Mouse (Mus musculus) right cerebral cortex, postnatal 25 days (tissue): Measurements from ENCODE around the gene Slc12a7.
A peak's percentile ranks its signal among the peaks of the same experiment; 100 is the strongest.

Experiments
- DNase-seq: peaks from one replicate; pipeline ENCODE4 v3.0.0; 2022

The Slc12a7 gene

GRCm38 (mm10) chr13:73764256-73764775 lies 31.4 kb downstream of the Slc12a7 start:
- DNase-seq, result no peak

- DNase-seq, result no peak
Observed at GRCm38 (mm10) chr13:73765393-73765792, 32.5 kb downstream of the Slc12a7 start.

- DNase-seq, result no peak
Observed at GRCm38 (mm10) chr13:73767224-73767623, 34.3 kb downstream of the Slc12a7 start.

GRCm38 (mm10) chr13:73767754-73768153 lies 34.9 kb downstream of the Slc12a7 start:
- no peak for DNase-seq

- no peak for DNase-seq
Observed at GRCm38 (mm10) chr13:73768311-73768710, 35.4 kb downstream of the Slc12a7 start.

- DNase-seq, result no peak
Observed at GRCm38 (mm10) chr13:73769916-73770682, 37.2 kb downstream of the Slc12a7 start.

GRCm38 (mm10) chr13:73771131-73771530 lies 38.2 kb downstream of the Slc12a7 start:
- no peak for DNase-seq

- no peak for DNase-seq
Observed at GRCm38 (mm10) chr13:73772655-73773054, 39.8 kb downstream of the Slc12a7 start.

GRCm38 (mm10) chr13:73773519-73774205 lies 40.8 kb downstream of the Slc12a7 start:
- DNase-seq, result no peak

- DNase-seq, result no peak
Observed at GRCm38 (mm10) chr13:73775786-73776185, 42.9 kb downstream of the Slc12a7 start.

- no peak for DNase-seq
Observed at GRCm38 (mm10) chr13:73777578-73777977, 44.7 kb downstream of the Slc12a7 start.

- no peak for DNase-seq
Observed at GRCm38 (mm10) chr13:73782486-73782885, 49.6 kb downstream of the Slc12a7 start.

- DNase-seq, result no peak
Observed at GRCm38 (mm10) chr13:73792176-73792575, 59.3 kb downstream of the Slc12a7 start.

GRCm38 (mm10) chr13:73793171-73793570 lies 60.3 kb downstream of the Slc12a7 start:
- DNase-seq, result no peak

GRCm38 (mm10) chr13:73799110-73799509 lies 66.2 kb downstream of the Slc12a7 start:
- no peak for DNase-seq

GRCm38 (mm10) chr13:73803450-73804178 lies 70.7 kb downstream of the Slc12a7 start:
- DNase-seq, result peak; percentile 13

- DNase-seq, result no peak
Observed at GRCm38 (mm10) chr13:73804914-73805313, 72.0 kb downstream of the Slc12a7 start.

- no peak for DNase-seq
Observed at GRCm38 (mm10) chr13:73812936-73813335, 80.0 kb downstream of the Slc12a7 start.

- no peak for DNase-seq
Observed at GRCm38 (mm10) chr13:73814181-73814580, 81.3 kb downstream of the Slc12a7 start.

- DNase-seq, result no peak
Observed at GRCm38 (mm10) chr13:73816338-73816737, 83.4 kb downstream of the Slc12a7 start.

GRCm38 (mm10) chr13:73818921-73819320 lies 86.0 kb downstream of the Slc12a7 start:
- DNase-seq, result no peak

GRCm38 (mm10) chr13:73821251-73821650 lies 88.4 kb downstream of the Slc12a7 start:
- DNase-seq, result no peak

GRCm38 (mm10) chr13:73822187-73822800 lies 89.4 kb downstream of the Slc12a7 start:
- DNase-seq, result peak; percentile 35
